10 mouse cellular contexts compared by ENCODE assay signal in the genomic region with DNA sequence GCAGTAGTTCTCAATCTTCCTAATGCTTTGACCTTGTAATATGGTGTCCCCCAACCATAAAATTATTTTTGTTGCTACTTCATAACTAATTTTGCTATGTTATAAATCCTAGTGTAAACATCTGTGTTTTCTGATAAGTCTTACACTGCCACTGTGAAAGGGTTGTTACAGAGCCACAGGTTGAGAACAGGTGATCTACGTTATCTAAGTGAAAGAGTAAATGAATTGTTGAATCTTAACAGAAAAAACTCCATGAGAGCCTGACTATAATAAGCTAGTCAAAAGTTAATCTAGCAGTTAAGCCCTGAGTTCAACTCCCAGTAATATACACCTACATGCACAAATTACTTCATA. TPM values are rescaled to one million over a fixed set of nuclear protein-coding genes. Genes with fewer than 3 reads are reported as not detected.
A peak's percentile ranks its signal among the peaks of the same experiment; 100 is the strongest.
DNase-seq lines count a peak whose midpoint lies in the region; ATAC-seq and TF ChIP-seq lines count a peak whose summit lies in the region.
"Had no signal": no experiment of that assay in that cellular context is flagged by ENCODE, and none has a peak within 500 bp of the region (broad histone marks: within the 10 kb centered on the region; RNA-seq: fewer than 3 reads in every experiment).

No protein-coding gene starts in this region.

- no peak for TF ChIP-seq POLR2A in cerebellum, adult 2 months (IDR thresholded peaks at IDR 0.05; ENCODE audit: borderline replicate concordance, insufficient read depth, low read length)

- TF ChIP-seq CTCF in cerebellum, adult 2 months (IDR thresholded peaks at IDR 0.05; ENCODE audit: borderline replicate concordance, insufficient read depth, low read depth, low read length), result no peak

- H3K36me3 ChIP-seq in heart, embryonic 16.5 days (ENCODE audit: control insufficient read depth, insufficient read depth), result no peaks in the 10 kb centered on the region
- no peaks in the 10 kb centered on the region for H3K36me3 ChIP-seq in embryonic facial prominence, embryonic 10.5 days (replicated peaks)
- H3K36me3 ChIP-seq in hindbrain, embryonic 15.5 days, result no peaks in the 10 kb centered on the region
- H3K36me3 ChIP-seq in midbrain, embryonic 13.5 days, result no peaks in the 10 kb centered on the region
- H3K36me3 ChIP-seq: embryonic facial prominence, embryonic 15.5 days; limb, embryonic 15.5 days had no signal

- no peak overlapping the region for H3K4me3 ChIP-seq in heart, embryonic 16.5 days (ENCODE audit: low read length)
- peak overlapping the region; percentile 75; the same call in 1 of the 2 replicates for H3K4me3 ChIP-seq in embryonic facial prominence, embryonic 10.5 days
- H3K4me3 ChIP-seq in hindbrain, embryonic 15.5 days, result no peak overlapping the region
- no peak overlapping the region for H3K4me3 ChIP-seq in midbrain, embryonic 13.5 days (replicated peaks)
- no peak overlapping the region for H3K4me3 ChIP-seq in cerebellum, adult 2 months (replicated peaks; ENCODE audit: insufficient read depth, low read depth, low read length)

- ATAC-seq in heart, embryonic 16.5 days (replicated peaks; ENCODE audit: extremely low read depth, insufficient read depth, low FRiP score), result no peak
- ATAC-seq in hindbrain, embryonic 15.5 days (ENCODE audit: low FRiP score, low read depth), result no peak; the same call in 1 of the 2 replicates
- ATAC-seq in midbrain, embryonic 13.5 days, result peak; percentile 2; the same call in 1 of the 2 replicates
- ATAC-seq in monocyte, adult 5-6 weeks (replicated peaks; ENCODE audit: insufficient number of reproducible peaks, low FRiP score, low TSS enrichment, poor library complexity, severe bottlenecking), result no peak

- DNase-seq in heart, adult 11 months, result no peak
- no peak for DNase-seq in embryonic facial prominence, embryonic 10.5 days (ENCODE audit: low spot score)
- DNase-seq in spleen, adult 18-20 months, result no peak
- no peak for DNase-seq in cerebellum, adult 2 months

- no peak overlapping the region for H3K9ac ChIP-seq in heart, embryonic 16.5 days (ENCODE audit: low read length)
- H3K9ac ChIP-seq in hindbrain, embryonic 15.5 days, result no peak overlapping the region
- H3K9ac ChIP-seq in midbrain, embryonic 13.5 days (replicated peaks), result no peak overlapping the region

- peaks cover 12% of the 10 kb centered on the region for H3K4me1 ChIP-seq in heart, embryonic 16.5 days (ENCODE audit: control insufficient read depth, insufficient read depth, low read length)
- H3K4me1 ChIP-seq in embryonic facial prominence, embryonic 10.5 days, result peaks cover 17% of the 10 kb centered on the region
- H3K4me1 ChIP-seq in hindbrain, embryonic 15.5 days (replicated peaks), result peaks cover 17% of the 10 kb centered on the region
- peaks cover 13% of the 10 kb centered on the region for H3K4me1 ChIP-seq in midbrain, embryonic 13.5 days (replicated peaks)
- peaks cover 13% of the 10 kb centered on the region; the same call in 1 of the 2 replicates for H3K4me1 ChIP-seq in cerebellum, adult 2 months (ENCODE audit: control insufficient read depth, insufficient read depth, low read length)

- no peaks in the 10 kb centered on the region for H3K9me3 ChIP-seq in heart, embryonic 16.5 days (replicated peaks; ENCODE audit: control insufficient read depth, low read length)
- H3K9me3 ChIP-seq in embryonic facial prominence, embryonic 10.5 days, result no peaks in the 10 kb centered on the region
- no peaks in the 10 kb centered on the region for H3K9me3 ChIP-seq in hindbrain, embryonic 15.5 days
- no peaks in the 10 kb centered on the region for H3K9me3 ChIP-seq in midbrain, embryonic 13.5 days
- H3K9me3 ChIP-seq: embryonic facial prominence, embryonic 15.5 days; limb, embryonic 15.5 days had no signal

- peak overlapping the region; percentile 98; the same call in 1 of the 2 replicates for H3K27ac ChIP-seq in heart, embryonic 16.5 days (ENCODE audit: low read length)
- no peak overlapping the region for H3K27ac ChIP-seq in embryonic facial prominence, embryonic 10.5 days (replicated peaks)
- 0 out of 2 replicates have a peak overlapping the region, but pooled peaks have one; percentile 96 for H3K27ac ChIP-seq in hindbrain, embryonic 15.5 days (replicated peaks)
- no peak overlapping the region for H3K27ac ChIP-seq in midbrain, embryonic 13.5 days
- H3K27ac ChIP-seq in cerebellum, adult 2 months (ENCODE audit: insufficient read depth, low read length), result no peak overlapping the region

- no peaks in the 10 kb centered on the region for H3K27me3 ChIP-seq in heart, embryonic 16.5 days (ENCODE audit: control insufficient read depth, insufficient read depth, low read length)
- H3K27me3 ChIP-seq in embryonic facial prominence, embryonic 10.5 days (replicated peaks; ENCODE audit: low read depth, poor library complexity, severe bottlenecking), result no peaks in the 10 kb centered on the region
- no peaks in the 10 kb centered on the region for H3K27me3 ChIP-seq in hindbrain, embryonic 15.5 days
- no peaks in the 10 kb centered on the region for H3K27me3 ChIP-seq in midbrain, embryonic 13.5 days
- H3K27me3 ChIP-seq in cerebellum, adult 2 months (ENCODE audit: control insufficient read depth, insufficient read depth, low read length), result no peaks in the 10 kb centered on the region
- H3K27me3 ChIP-seq: embryonic facial prominence, embryonic 15.5 days; limb, embryonic 15.5 days had no signal

- H3K4me2 ChIP-seq in heart, embryonic 16.5 days (ENCODE audit: low read depth, low read length), result no peak overlapping the region
- peak overlapping the region; percentile 82; the same call in 1 of the 2 replicates for H3K4me2 ChIP-seq in hindbrain, embryonic 15.5 days
- no peak overlapping the region for H3K4me2 ChIP-seq in midbrain, embryonic 13.5 days (replicated peaks)

- 27% methylated on average over 1 of the region's 1 CpGs for WGBS in heart, embryonic 16.5 days
- 40% methylated on average over 1 of the region's 1 CpGs for WGBS in embryonic facial prominence, embryonic 10.5 days
- WGBS in hindbrain, embryonic 15.5 days, result 38% methylated on average over 1 of the region's 1 CpGs
- 59% methylated on average over 1 of the region's 1 CpGs for WGBS in midbrain, embryonic 13.5 days
- WGBS in cerebellum, adult 2 months, result 43% methylated on average over 1 of the region's 1 CpGs

RNA-seq across cellular contexts. Expression of a gene that starts 0.3 kb away (rescaled TPM):
- polyA plus RNA-seq in heart, embryonic 16.5 days (2015; fragmentation: Nextera tagmentation; extraction: Ambion mirVana), result 7.5 and 7.6 TPM in 2 replicates
- polyA plus RNA-seq in embryonic facial prominence, embryonic 10.5 days (2016; fragmentation: Nextera tagmentation; extraction: Ambion mirVana), result 12.3 and 13.5 TPM in 2 replicates
- 6.0 and 9.4 TPM in 2 replicates for polyA plus RNA-seq in hindbrain, embryonic 15.5 days (2015; fragmentation: Nextera tagmentation; extraction: Ambion mirVana)
- polyA plus RNA-seq in midbrain, embryonic 13.5 days (2015; fragmentation: Nextera tagmentation; extraction: Ambion mirVana), result 10.1 and 10.7 TPM in 2 replicates
- total RNA-seq in monocyte, adult 5-6 weeks (2017), result 3.2 to 12.0 TPM (median 4.6 TPM) in 3 replicates
- polyA plus RNA-seq in cerebellum, adult 2 months (2012; rRNA removed), result 10.2 and 11.7 TPM in 2 replicates

Comparison
In these comparisons a context has a peak if more than half of its experiments do, and no peak if none do; other contexts are left out.
1. H3K27ac ChIP-seq: peak in heart, embryonic 16.5 days (single experiment) and hindbrain, embryonic 15.5 days (single experiment); none in embryonic facial prominence, embryonic 10.5 days (single experiment), midbrain, embryonic 13.5 days (single experiment) and cerebellum, adult 2 months (single experiment).